Mouse (Mus musculus) urinary bladder, adult 18-20 months (tissue): Measurements from ENCODE around the gene Abhd13.

Experiments
- DNase-seq, 2 experiments: peaks; one replicate each; pipeline ENCODE4 v3.0.0; 2022; ENCODE audit warnings: low spot score in 2 of 2, mixed read lengths in 2 of 2

Gene Abhd13

GRCm38 (mm10) chr8:10016252-10016651 is 38.7 kb downstream of the Abhd13 start:
- peak in 1 of 2 experiments; percentile 22 for DNase-seq

- DNase-seq: no peak
These were observed 39.7 kb downstream of the Abhd13 start for GRCm38 (mm10) chr8:10017231-10017630.

- no peak for DNase-seq
These were observed 53.0 kb downstream of the Abhd13 start for GRCm38 (mm10) chr8:10030320-10031060.

GRCm38 (mm10) chr8:10031177-10031576 is 53.7 kb downstream of the Abhd13 start:
- no peak for DNase-seq

GRCm38 (mm10) chr8:10040866-10041265 is 63.4 kb downstream of the Abhd13 start:
- DNase-seq: no peak
